Mouse (Mus musculus): Measurements from ENCODE around the gene G3bp1. TPM values are rescaled to one million over a fixed set of nuclear protein-coding genes. Genes with fewer than 3 reads are reported as not detected.

Gene G3bp1
- 7.7 and 10.5 TPM in 2 replicates for polyA plus RNA-seq (2012; rRNA removed)

GRCm38 (mm10) chr11:55469048-55469843, at the start of gene G3bp1:
TSS of gene G3bp1 (plus strand) at chr11:55469685.

GRCm38 (mm10) chr11:55422978-55423377, 46.5 kb upstream of the G3bp1 start, which contains the start of gene Sparc:
TSS of gene Sparc (minus strand) at chr11:55423183.

GRCm38 (mm10) chr11:55461019-55461645, 8.4 kb upstream of the G3bp1 start, which contains the start of gene Atox1:
TSS of gene Atox1 (minus strand) at chr11:55461239.

Other genes starting within 250 kb of the G3bp1 start
- gene Fat2, start 133.1 kb upstream of the G3bp1 start, polyA plus RNA-seq (2012; rRNA removed): 0.71 and 1.3 TPM in 2 replicates
- gene Sparc, start 46.5 kb upstream of the G3bp1 start, polyA plus RNA-seq (2012; rRNA removed): 362 and 426 TPM in 2 replicates
- 245 and 392 TPM in 2 replicates for gene Atox1, start 8.4 kb upstream of the G3bp1 start, polyA plus RNA-seq (2012; rRNA removed)
- gene Glra1, start 138.5 kb downstream of the G3bp1 start, polyA plus RNA-seq (2012; rRNA removed): not detected in 2 replicates

All from stomach, adult 2 months (tissue).